Mouse (Mus musculus): ENCODE measurements around the gene Fam187b. TPM values are rescaled to one million over a fixed set of nuclear protein-coding genes. Genes with fewer than 3 reads are reported as not detected.

The Fam187b gene
- polyA plus RNA-seq (2012; rRNA removed; ENCODE audit: low replicate concordance), result 2.1 and 3.5 TPM in 2 replicates

DNA sequence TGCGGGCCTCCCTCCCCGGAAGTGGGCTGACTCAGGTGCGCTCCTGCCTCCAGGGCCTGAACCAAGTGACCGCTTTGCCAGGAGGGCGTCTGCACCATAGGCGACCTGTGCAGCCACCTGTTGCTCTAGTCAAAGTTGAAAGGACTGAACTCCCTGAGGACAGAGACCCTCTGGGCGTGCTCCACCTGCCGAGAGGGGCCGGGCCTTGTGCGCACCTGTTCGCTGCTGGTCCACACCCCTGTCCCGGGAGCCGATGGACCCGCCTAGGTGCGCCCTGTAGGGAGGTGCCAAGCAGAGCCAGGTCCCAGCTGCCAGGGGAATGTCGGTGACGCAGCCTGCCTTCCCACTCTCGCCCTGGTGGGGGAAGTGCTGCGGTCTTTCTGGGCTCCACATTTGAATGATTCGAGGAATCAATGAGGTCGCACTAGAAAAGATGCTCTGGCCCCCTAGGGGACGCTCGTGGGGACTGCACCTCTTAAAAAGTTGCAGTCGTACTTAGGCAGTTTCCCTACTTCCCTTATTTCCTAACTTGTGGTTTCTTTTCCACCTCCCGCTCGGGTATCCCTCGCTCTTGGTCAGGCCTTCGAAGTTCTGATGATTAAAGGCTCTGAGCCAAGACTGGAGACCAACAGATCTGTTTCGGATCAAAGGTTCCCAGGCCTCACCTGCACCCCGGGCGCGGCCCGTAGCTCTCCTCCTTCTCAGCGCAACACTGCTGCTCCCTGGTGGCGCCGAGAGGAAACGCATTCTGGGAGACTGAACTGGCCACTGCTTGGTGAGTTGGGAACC, at the start of gene Fam187b:
Gene Fam187b, plus strand, starts transcription at position 290 of the 789 bp plus-strand sequence.

DNA sequence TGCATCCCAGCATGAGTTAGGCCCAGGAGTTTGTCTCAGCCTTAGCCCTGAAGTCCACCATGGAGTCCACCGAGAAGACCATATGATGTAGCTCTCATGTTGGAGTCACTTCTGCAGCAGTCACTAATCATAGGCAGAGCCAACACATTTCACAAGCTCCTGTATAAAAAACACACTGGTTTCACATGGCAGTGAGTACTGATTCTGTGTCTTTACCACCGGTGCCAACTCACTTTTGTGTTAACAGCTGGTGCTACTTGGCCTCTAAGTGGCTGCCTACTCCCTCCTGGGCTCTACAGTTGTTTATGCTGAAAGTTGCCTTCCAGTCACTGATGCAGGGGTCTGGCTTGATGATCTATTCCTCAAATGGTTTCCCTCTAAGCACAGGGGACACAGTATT, 49.0 kb upstream of the Fam187b start, which contains the start of gene Hamp2:
Gene Hamp2, minus strand, starts transcription at position 101 of the 400 bp plus-strand sequence.

GRCm38 (mm10) chr7:30943909-30944635, 29.5 kb upstream of the Fam187b start, which contains the start of gene Hamp:
Gene Hamp, minus strand, starts transcription at chr7:30944032.

GRCm38 (mm10) chr7:30956756-30957366, 16.7 kb upstream of the Fam187b start, which contains the start of gene Usf2:
Gene Usf2, minus strand, starts transcription at chr7:30956803.

GRCm38 (mm10) chr7:30973251-30973500, 414 bp upstream of the Fam187b start, which contains the start of gene Lsr:
Gene Lsr, minus strand, starts transcription at chr7:30973464.

Other genes with a start within 250 kb of the Fam187b start
- gene Tmem147, start 244.2 kb upstream of the Fam187b start, polyA plus RNA-seq (2012; rRNA removed; ENCODE audit: low replicate concordance), result 183 and 405 TPM in 2 replicates
- 0.09 and 0.10 TPM in 2 replicates for gene Gapdhs, start 230.1 kb upstream of the Fam187b start, polyA plus RNA-seq (2012; rRNA removed; ENCODE audit: low replicate concordance)
- 6.5 and 14.4 TPM in 2 replicates for gene Sbsn, start 222.3 kb upstream of the Fam187b start, polyA plus RNA-seq (2012; rRNA removed; ENCODE audit: low replicate concordance)
- gene Dmkn, start 210.0 kb upstream of the Fam187b start, polyA plus RNA-seq (2012; rRNA removed; ENCODE audit: low replicate concordance), result 5.2 and 132 TPM in 2 replicates
- gene Krtdap, start 185.9 kb upstream of the Fam187b start, polyA plus RNA-seq (2012; rRNA removed; ENCODE audit: low replicate concordance), result 1.2 and 71.0 TPM in 2 replicates
- gene Ffar2, start 150.0 kb upstream of the Fam187b start, polyA plus RNA-seq (2012; rRNA removed; ENCODE audit: low replicate concordance), result 44.2 and 53.7 TPM in 2 replicates
- gene Ffar3, start 117.6 kb upstream of the Fam187b start, polyA plus RNA-seq (2012; rRNA removed; ENCODE audit: low replicate concordance), result 0.10 and 0.11 TPM in 2 replicates
- 5.8 and 8.9 TPM in 2 replicates for gene Ffar1, start 112.2 kb upstream of the Fam187b start, polyA plus RNA-seq (2012; rRNA removed; ENCODE audit: low replicate concordance)
- gene Cd22, start 93.4 kb upstream of the Fam187b start, polyA plus RNA-seq (2012; rRNA removed; ENCODE audit: low replicate concordance), result 85.3 and 86.3 TPM in 2 replicates
- gene Mag, start 58.9 kb upstream of the Fam187b start, polyA plus RNA-seq (2012; rRNA removed; ENCODE audit: low replicate concordance), result 3.9 and 5.1 TPM in 2 replicates
- 6.9 and 22.7 TPM in 2 replicates for gene Hamp2, start 49.1 kb upstream of the Fam187b start, polyA plus RNA-seq (2012; rRNA removed; ENCODE audit: low replicate concordance)
- 1.9 and 22.9 TPM in 2 replicates for gene Hamp, start 29.8 kb upstream of the Fam187b start, polyA plus RNA-seq (2012; rRNA removed; ENCODE audit: low replicate concordance)
- 122 and 253 TPM in 2 replicates for gene Usf2, start 17.0 kb upstream of the Fam187b start, polyA plus RNA-seq (2012; rRNA removed; ENCODE audit: low replicate concordance)
- 48.3 and 72.9 TPM in 2 replicates for gene Lsr, start 326 bp upstream of the Fam187b start, polyA plus RNA-seq (2012; rRNA removed; ENCODE audit: low replicate concordance)
- gene Fxyd5, start 68.7 kb downstream of the Fam187b start, polyA plus RNA-seq (2012; rRNA removed; ENCODE audit: low replicate concordance), result 182 and 227 TPM in 2 replicates
- 5.9 and 8.2 TPM in 2 replicates for gene Fxyd7, start 77.7 kb downstream of the Fam187b start, polyA plus RNA-seq (2012; rRNA removed; ENCODE audit: low replicate concordance)
- 506 and 885 TPM in 2 replicates for gene Fxyd1, start 83.4 kb downstream of the Fam187b start, polyA plus RNA-seq (2012; rRNA removed; ENCODE audit: low replicate concordance)
- gene Lgi4, start 85.6 kb downstream of the Fam187b start, polyA plus RNA-seq (2012; rRNA removed; ENCODE audit: low replicate concordance), result 11.8 and 13.0 TPM in 2 replicates
- gene Fxyd3, start 102.9 kb downstream of the Fam187b start, polyA plus RNA-seq (2012; rRNA removed; ENCODE audit: low replicate concordance), result 90.4 and 173 TPM in 2 replicates
- 21.2 and 27.6 TPM in 2 replicates for gene Hpn, start 141.5 kb downstream of the Fam187b start, polyA plus RNA-seq (2012; rRNA removed; ENCODE audit: low replicate concordance)
- 99.3 and 261 TPM in 2 replicates for gene Scn1b, start 153.2 kb downstream of the Fam187b start, polyA plus RNA-seq (2012; rRNA removed; ENCODE audit: low replicate concordance)
- 227 and 415 TPM in 2 replicates for gene Gramd1a, start 182.1 kb downstream of the Fam187b start, polyA plus RNA-seq (2012; rRNA removed; ENCODE audit: low replicate concordance)